Mouse (Mus musculus) urinary bladder, adult 2 months (tissue): ENCODE measurements around the gene Bcl7c. TPM values are rescaled to one million over a fixed set of nuclear protein-coding genes. Genes with fewer than 3 reads are reported as not detected.
"Not testable (repeated sequence)": the region's sequence is repeated elsewhere in the genome, so short reads cannot be mapped to it uniquely, and the experiment has no call there.

ENCODE experiments used
- DNase-seq: peaks from one replicate; pipeline ENCODE4 v3.0.0; 2022; ENCODE audit warnings: low spot score
- polyA plus RNA-seq: library from polyadenylated mRNA; depleted of rRNA; stranded (reverse); fragments of >200 nt; gene quantifications from 2 replicates; pipeline ENCODE4 v1.2.3, GENCODE M21; 2012; rRNA removed

The Bcl7c gene
- polyA plus RNA-seq: 26.0 and 30.3 TPM in 2 replicates

- DNase-seq: peak; percentile 83
Measured at GRCm38 (mm10) chr7:127708207-127709078, at the start of gene Bcl7c. Gene Bcl7c (minus strand): TSS chr7:127708933.

DNA sequence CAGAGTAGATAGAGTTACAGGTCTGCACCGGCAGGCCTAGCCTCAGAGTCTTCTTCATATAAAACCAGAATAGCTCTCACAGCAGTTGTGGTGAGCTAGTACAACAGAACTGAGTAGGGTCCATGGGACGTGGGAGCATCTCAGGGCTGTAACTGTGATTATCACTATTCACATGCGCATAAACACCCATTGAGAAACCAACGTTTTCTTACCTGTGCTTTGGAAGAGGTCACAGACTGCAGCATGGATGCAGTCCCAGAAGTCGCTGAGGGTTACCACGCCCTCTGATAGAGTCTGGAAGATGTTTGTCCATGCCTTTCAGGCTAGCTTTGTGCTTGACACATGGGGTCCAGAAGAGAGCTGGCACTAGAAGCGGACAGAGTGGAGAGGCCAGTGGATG is 45.0 kb upstream of the Bcl7c start:
- DNase-seq: no peak

DNA sequence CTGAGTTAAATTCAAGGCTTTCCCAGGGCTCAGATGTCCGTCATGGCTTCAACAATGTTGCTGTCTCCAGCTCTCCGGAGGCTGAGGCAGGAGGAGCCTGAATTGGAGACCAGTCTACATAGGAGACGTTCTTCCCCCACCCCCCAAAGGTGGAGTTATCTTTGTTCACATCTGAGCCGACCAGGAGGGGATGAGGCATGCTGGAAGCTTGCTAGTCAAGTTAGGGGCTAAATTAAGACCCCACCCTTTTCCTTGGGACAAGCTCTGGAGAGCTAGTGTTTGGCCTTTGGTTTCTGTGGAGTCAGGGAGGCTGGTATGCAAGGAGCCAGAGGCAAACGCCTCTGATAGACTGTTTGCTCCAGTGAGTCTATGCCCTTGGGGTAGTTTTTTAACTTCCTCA is 44.4 kb upstream of the Bcl7c start:
- DNase-seq: no peak

GRCm38 (mm10) chr7:127752069-127752468 is 43.3 kb upstream of the Bcl7c start:
- no peak for DNase-seq

DNA sequence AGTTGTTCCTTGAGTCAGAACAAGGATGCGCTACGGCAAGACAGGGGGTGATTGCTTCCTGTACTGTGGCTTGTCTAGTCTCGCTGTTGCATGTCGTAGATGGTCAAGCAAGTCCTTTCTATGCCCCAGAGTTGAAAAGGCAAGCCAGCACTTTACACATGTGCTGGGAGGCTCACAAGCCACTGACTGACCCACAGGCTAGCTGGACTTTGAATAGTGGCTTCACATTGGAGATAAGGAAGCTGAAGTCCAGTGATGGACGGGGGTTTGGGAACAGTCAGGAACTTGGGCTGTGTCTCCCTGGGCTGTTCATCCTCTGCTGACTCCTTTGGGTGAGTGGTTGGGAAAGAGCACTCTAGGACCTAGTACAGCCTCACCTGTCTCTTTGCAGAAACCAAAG is 42.9 kb upstream of the Bcl7c start:
- DNase-seq: no peak

DNA sequence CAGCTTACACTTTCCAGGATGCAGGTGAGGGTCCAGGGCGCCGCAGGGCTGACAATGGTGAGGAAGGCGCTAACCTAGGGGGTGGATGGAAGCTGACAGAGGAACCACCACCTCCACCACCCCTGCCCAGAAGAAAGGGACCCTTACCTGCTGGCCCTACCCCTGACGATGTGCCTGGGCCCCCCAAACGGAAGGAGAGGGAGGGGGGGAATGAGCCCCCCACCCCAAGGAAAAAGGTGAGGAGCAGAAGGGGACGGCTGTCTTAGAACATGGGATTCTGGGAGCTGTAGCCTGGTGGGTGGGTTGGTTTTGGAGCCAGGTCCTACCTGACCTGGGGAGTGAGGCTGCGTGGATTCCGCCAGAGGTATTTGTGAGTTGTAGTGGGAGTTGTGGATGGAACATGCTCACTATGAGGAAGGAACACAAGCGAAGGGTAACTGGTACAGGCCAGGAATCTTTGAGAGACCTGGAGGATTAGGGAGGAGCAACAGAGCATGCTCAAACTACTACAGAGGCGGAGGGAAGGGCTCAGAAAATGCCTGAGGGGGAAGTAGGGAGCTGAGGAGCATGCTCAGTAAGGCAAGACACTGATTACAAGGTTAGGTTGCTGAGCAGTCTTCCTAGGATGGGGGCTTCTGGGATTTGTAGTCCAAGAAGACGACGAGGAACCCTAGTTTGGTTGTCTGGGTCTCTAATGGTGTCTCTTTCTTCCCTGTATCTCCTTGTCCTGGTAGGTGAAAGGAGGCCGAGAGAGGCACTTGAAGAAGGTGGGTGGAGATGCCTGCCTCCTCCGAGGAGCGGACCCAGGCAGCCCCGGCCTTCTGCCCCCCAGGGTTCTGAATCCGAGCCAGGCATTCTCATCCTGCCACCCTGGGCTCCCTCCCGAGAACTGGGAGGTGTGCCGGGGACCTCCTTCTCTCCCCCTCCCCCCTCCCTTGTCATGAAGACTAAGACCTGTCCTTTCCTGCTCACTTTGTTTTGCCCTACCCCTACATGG is 41.7 kb upstream of the Bcl7c start:
- no peak for DNase-seq

GRCm38 (mm10) chr7:127748235-127748560 is 39.5 kb upstream of the Bcl7c start:
- DNase-seq: no peak

DNA sequence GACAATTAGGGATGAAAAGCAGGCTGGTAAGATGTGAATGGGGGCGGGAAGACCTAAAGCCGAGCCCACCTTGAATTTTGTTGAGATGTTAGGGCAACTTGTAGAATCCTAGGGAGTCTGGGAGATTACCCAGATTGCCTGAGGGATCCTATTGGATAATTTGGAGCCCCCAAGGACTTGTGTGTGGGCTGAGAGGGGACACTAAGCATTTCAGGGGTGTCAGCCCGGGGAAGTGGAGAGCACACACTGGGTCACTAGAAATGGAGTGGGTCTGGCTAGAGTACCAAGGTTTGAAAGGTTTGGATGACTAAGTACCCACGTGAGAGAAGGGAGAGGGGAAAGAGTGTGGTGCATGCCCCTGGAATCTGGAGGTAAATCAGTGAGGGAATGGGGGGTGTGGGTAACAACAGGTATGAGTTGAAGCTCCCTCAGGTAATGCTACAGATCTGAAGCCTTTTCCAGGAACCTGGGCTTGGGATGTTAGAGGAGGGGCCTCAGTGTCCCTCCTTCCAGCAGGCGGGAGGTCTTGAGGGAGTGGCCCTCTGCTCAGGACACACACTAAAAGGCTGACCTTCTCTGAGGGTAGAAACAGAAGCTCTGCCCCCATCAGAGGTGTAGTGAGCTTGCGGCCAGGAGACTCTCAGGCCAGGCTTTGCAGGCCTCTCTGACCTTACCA is 39.0 kb upstream of the Bcl7c start:
- DNase-seq: no peak

DNA sequence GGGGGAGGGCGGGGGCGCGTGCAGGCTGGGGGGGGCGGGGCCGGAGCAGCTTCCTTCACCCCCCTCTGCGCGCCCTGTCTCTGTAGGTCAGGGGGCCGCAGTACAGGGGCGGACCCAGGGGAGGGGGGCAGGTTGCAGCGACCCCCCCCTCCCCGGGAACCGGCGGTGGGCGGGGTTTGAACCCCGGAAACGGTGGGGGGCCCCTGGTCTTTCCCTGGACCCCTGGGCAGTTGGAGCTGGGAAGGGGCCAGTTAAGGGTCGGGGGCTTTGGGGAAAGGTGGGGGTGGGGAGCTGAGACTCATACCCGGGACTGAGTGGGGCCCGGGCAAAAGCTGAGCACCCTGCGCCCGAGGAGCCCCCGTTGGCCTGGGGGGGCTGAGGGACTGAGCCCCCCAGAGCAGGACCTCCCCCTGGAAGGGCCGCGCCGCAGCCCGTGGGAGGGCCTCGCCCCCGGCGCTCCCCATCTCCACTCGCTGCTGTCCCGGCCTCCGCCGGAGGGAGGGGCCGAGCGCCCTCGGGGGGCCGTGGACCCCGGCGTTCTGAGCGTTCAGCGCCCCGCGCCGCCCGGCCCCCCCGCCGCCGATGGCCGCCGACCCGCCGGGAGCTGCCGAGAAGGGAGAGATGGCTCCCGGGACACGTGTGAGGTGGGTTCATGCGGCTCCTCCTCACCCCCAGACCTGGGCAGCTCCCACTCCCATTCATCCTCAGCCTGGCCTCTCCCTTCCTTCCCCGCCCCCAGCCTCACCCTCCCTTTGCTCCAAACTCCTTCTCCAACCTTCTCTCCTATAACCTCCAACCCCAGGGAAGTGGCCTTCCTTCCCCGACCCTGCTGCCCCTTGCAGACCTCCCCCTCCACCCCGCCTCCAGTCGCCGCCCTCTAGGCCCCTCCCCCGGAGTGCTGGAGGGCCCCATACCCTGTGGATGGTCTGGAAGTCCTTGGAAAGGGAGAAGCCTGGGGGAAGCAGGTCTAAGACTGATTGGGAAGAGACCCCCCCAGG is 38.1 kb upstream of the Bcl7c start:
- DNase-seq: peak; percentile 44

DNA sequence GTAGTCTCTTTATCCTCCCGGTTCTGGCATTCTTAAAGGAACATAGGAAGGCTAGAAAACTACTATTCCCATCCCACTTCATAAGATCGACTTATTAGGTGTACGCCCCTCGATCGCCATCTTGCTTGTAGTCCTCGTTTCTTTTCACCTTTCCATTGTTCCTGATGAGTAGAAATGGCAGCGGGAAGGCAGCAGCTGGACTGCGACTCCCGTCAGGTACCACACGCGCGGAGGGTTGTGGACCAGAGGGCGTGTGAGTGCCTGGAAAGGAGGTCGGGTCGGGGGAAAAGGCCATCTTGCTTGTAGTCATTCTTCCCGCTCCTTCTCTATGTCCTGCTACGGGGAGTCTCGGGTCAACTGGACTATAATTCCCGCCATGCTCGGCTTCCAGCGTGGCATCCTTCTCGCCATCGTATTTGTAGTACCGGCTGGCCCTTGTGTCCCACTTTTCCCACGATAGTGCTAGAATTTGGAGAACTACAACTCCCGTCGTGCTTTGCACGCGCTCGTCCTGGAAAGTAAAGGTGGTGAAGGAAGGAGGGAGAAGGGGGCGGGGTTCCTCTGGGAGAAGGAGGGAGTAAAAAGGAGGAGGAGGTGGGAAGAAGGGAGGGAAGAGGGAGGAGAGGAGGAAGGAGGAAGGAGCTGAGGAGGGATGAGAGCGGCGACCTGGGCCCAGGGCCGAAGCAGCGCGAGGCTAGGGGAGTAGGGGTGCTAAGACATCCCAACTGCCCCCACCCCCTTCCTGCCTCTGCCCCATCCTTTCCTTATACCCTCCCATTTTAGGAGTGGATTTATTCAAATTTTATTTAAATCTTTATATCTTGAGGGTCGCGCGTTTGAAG is 37.1 kb upstream of the Bcl7c start:
- peak; percentile 73 for DNase-seq

DNA sequence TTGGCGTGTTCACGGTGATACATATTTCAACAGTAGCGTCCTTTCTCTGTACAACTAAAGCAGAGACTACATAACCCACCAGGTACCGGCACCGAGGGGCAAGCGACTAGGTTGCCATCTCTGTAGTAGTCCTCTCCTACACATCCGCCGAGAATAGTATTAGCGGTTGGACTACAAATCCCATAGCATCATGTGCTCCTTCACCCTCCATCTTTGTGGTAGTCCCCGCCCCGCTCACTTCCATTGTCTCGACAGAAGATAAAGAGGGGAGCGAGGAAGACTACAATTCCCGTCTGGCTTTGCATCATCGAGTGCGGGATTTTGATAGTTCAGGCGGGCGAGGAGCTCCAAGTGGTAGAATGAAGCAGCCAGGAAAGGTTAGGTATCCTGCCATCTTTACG is 36.5 kb upstream of the Bcl7c start:
- peak; percentile 51 for DNase-seq

- peak; percentile 47 for DNase-seq
Measured at GRCm38 (mm10) chr7:127744366-127745045, 35.8 kb upstream of the Bcl7c start, which contains the start of gene Fbxl19. Gene Fbxl19 (plus strand): TSS chr7:127744543.

GRCm38 (mm10) chr7:127732066-127732465 is 23.3 kb upstream of the Bcl7c start, which contains the start of gene Ctf2:
Gene Ctf2 (minus strand): TSS chr7:127732166.
- not testable (repeated sequence) for DNase-seq

DNA sequence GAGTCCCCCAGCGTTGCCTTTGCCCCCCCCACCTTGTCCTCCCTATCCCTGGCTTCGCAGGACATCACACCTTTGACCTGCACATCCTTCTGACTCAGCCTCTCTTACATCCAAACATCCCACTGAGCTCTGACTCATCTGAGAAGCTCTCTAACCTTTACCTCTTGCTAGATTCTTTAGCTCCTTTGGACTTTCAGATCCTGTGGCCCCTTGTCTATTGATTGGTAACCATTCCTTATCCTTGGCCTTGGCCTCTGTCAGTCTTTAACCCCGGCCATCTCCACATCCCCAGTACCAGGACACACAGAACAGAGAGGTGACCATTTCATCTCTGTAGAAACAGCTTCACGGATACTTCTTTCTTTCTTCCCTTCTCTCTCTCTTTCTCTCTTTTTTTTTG is 21.4 kb upstream of the Bcl7c start:
- DNase-seq: no peak

DNA sequence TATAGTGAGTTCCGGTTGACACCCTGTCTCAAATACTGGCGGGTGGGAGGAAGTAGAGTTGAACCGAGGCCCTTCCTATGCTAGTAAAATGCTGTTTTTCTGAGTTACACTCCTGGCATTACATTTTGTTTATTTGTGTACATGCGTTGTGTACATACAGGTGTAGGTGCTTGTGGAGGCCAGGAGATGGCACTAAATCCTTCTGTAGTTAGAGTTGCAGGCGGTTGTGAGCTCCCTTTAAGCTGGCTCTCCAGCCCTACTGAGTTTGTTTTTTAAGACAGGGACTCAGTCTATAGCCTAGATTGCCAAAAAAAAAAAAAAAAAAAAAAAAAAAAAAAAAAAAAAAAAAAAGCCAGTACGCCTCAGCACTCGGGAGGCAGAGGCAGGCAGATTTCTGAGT is 19.2 kb upstream of the Bcl7c start:
- no peak for DNase-seq

GRCm38 (mm10) chr7:127725924-127726323 is 17.2 kb upstream of the Bcl7c start:
- no peak for DNase-seq

DNA sequence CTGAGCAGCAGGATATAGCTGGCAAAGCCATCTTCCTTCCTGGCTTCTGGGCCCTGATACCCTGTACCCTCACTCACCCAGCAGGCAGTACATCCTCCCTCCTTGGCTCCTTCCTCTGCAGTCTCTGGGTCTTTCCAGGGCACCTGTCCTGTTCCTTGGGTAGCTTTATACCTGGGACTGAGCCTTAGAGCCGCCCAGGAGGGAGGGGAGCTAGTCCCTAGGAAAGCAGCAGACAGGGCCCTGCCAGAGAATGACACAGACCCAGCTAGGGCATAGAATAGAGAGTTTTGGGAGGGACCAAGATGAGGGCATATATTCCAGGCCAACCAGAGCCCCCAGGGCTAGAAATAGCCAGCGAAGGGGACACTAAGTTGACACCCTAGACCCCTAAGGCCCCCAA is 16.8 kb upstream of the Bcl7c start:
- DNase-seq: no peak

GRCm38 (mm10) chr7:127719258-127719657 is 10.5 kb upstream of the Bcl7c start:
- DNase-seq: no peak

DNA sequence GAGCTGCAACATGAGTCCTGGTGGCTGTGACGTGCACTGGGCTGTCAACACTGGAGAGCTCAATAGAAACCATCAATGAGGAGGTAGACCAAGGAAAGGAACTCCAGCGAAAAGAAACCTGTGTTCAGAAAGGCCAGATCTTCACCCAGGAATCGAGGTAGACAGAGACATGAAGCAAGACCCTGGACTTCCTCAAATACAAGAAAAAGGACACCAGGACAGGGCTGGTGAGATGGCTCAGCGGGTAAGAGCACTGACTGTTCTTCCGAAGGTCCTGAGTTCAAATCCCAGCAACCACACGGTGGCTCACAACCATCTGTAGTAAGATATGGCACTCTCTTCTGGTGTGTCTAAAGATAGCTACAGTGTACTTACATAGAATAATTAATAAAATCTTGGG is 9.6 kb upstream of the Bcl7c start:
- DNase-seq: no peak
